Mouse (Mus musculus) liver, adult 2 months (tissue): ENCODE results near the gene Saysd1. TPM values are rescaled to one million over a fixed set of nuclear protein-coding genes. Genes with fewer than 3 reads are reported as not detected.

Source experiments
- DNase-seq: peaks from one replicate; pipeline ENCODE4 v3.0.0-alpha.2; 2011; ENCODE audit warnings: low read depth, low spot score; ENCODE audit errors: extremely low read depth
- H3K27ac ChIP-seq: fragments of 200-500 bp; replicated peaks from 2 replicates; pipeline ENCODE4 v1.5.1; 2012; ENCODE audit warnings: low read depth, mild to moderate bottlenecking, control low read depth, inconsistent platforms, low read length; ENCODE audit not compliant: insufficient read depth
- H3K27me3 ChIP-seq: fragments of 200-500 bp; 2 replicates; pipeline ENCODE4 v1.6.1; 2012; ENCODE audit warnings: mild to moderate bottlenecking, moderate library complexity, low read length, inconsistent platforms; ENCODE audit not compliant: control insufficient read depth, insufficient read depth
- H3K36me3 ChIP-seq: fragments of 200-500 bp; 2 replicates; pipeline ENCODE4 v1.6.1; 2012; ENCODE audit warnings: low read length, inconsistent platforms; ENCODE audit not compliant: control insufficient read depth, insufficient read depth
- H3K4me1 ChIP-seq: fragments of 200-500 bp; 2 replicates; pipeline ENCODE4 v1.6.1; 2011; ENCODE audit warnings: low read length; ENCODE audit not compliant: control insufficient read depth, insufficient read depth
- H3K4me3 ChIP-seq: fragments of 200-500 bp; 2 replicates; pipeline ENCODE4 v1.5.1; 2011; ENCODE audit warnings: low read depth, mild to moderate bottlenecking, control low read depth, low read length, moderate library complexity; ENCODE audit not compliant: insufficient read depth
- H3K79me2 ChIP-seq: fragments of 200-500 bp; 2 replicates; pipeline ENCODE4 v1.6.1; 2012; ENCODE audit warnings: inconsistent platforms, mild to moderate bottlenecking, low read length, moderate library complexity; ENCODE audit not compliant: control insufficient read depth, insufficient read depth
- H3K9ac ChIP-seq: fragments of 200-500 bp; 2 replicates; pipeline ENCODE4 v1.6.1; 2012; ENCODE audit warnings: low read depth, mild to moderate bottlenecking, control low read depth, inconsistent platforms, low read length
- CTCF ChIP-seq: fragments of 200-500 bp; IDR thresholded peaks from 2 replicates; pipeline ENCODE4 v1.5.1; 2011; ENCODE audit warnings: low read depth, low read length, control low read depth
- POLR2A ChIP-seq: fragments of 200-500 bp; IDR thresholded peaks from 2 replicates; pipeline ENCODE4 v1.6.1; 2011; ENCODE audit warnings: low read length, control low read depth; ENCODE audit not compliant: insufficient read depth; ENCODE audit errors: extremely low read depth
- WGBS: fragments of 180-500 bp; shearing (Covaris S2); methylation state at CpG from one replicate; pipeline ENCODE4 v1.1.7; 2018; 5-methylcytosine and 5-hydroxymethylcytosine counted together
- polyA plus RNA-seq: library from polyadenylated mRNA; depleted of rRNA; stranded (reverse); fragments of >200 nt; gene quantifications from 2 replicates; pipeline ENCODE4 v1.2.3, GENCODE M21; 2012
- total RNA-seq: library from RNA; depleted of rRNA; stranded (reverse); fragments of >200 nt; gene quantifications from 2 replicates; pipeline ENCODE4 v1.2.3, GENCODE M21; 2014

The Saysd1 gene
- total and polyA plus RNA-seq, 2 experiments: 4.1 to 10.0 TPM

DNA sequence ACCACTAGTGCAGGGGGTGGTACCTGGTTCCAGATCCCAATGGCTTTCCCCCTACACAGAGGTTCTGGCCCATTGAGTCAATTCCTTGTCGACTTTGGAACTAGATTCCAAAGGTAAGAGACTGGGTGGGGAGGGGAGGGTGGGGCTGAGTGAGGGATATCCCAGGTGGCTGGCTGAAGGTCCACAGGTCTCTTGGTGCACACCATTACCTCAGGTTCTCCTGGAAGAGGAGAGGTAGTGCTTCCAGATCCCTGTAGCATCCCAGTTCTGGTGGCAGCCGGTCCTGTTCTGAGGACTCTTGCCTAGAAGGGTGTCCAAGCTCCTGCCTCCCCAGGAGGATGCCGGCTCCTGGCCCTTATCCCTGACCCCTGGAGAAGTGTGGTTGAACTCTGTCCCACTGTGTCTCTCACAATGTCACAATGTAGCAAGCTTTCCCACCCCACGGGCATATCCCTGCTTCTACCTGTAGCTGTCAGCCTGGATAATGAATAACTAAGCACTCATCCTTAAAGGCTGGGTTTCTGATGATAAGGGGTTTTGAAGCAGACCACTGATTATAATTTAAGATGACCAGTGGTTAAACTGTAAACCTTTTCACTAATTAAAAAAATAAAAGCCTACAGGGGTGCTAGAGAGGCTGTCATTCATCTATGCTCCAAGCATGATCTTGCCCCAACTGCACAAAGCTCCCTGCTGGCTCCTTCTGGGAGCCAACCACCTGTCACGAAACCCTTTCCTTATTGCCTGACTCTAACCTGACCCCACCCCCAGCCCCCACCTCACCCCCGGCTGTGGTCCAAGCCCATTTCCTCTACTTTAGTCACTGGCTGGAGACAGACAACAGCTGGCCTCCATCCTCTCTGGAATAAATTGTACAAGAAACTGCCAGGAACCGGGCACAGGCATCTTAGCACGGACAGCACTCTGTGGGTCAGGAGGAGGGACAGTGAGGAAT lies 20.7 kb upstream of the Saysd1 start:
- Histone ChIP-seq H3K27ac (no peak overlapping the region), H3K9ac (no peak overlapping the region), H3K27me3 (no peaks in the 10 kb centered on the region), H3K4me1 (peaks cover 29% of the 10 kb centered on the region), H3K4me3 (no peak overlapping the region), H3K79me2 (peaks cover 59% of the 10 kb centered on the region), H3K36me3 (0 out of 2 replicates have a peak, but pooled peaks cover 3% of the 10 kb centered on the region)
- peak; percentile 41 for DNase-seq
- TF ChIP-seq CTCF (no peak), POLR2A (no peak)
- WGBS: 45% methylated on average over 8 of the region's 8 CpGs

DNA sequence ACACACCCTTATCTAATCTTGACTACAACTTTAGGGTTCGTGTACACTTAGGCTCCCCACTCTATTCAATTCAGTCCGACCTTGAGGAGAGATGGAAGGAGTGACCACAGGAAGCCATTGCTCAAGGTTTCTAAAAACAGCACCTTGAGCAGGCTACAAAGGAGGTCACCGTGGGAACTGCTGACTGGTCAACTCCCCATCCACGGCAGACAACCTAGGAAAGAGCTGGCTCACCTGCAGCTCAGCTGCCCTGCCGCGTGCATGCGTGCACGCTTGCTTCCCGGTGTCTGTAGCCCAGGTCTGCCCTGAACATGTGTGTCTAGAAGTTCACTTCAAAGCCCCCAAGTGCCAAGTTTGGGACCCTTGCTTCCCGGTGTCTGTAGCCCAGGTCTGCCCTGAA lies 19.3 kb upstream of the Saysd1 start:
- Histone ChIP-seq H3K4me1 (peaks cover 20% of the 10 kb centered on the region), H3K27me3 (no peaks in the 10 kb centered on the region), H3K4me3 (no peak overlapping the region), H3K27ac (no peak overlapping the region), H3K36me3 (0 out of 2 replicates have a peak, but pooled peaks cover 3% of the 10 kb centered on the region), H3K9ac (no peak overlapping the region), H3K79me2 (peaks cover 73% of the 10 kb centered on the region)
- DNase-seq: no peak
- 87% methylated on average over 10 of the region's 10 CpGs for whole genome bisulfite sequencing
- no peak for TF ChIP-seq POLR2A
- TF ChIP-seq CTCF: no peak

DNA sequence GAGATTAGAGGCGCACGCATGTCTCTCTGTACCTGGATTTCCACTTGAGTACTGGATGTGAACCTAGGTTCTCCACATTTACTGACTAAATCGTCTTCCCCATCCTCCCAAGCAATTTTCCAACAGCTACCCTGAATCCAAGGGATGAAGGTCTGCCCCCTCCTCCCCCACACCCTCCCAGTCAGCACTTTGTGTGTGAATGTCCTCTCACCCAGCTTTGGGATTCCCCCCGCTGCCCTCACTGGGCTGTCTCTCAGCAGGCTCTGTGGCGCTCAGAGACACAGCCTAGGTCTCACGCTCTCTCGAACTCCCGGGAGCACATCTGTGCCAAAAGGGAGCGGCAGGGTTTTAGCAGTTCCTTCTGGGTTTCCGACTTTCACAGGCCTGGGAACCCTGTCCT lies 17.4 kb upstream of the Saysd1 start:
- 0 out of 2 replicates have a peak, but pooled peaks cover 3% of the 10 kb centered on the region for H3K36me3 ChIP-seq
- DNase-seq: no peak
- peaks cover 8% of the 10 kb centered on the region for H3K4me1 ChIP-seq
- no peak overlapping the region for H3K9ac ChIP-seq
- peaks cover 72% of the 10 kb centered on the region for H3K79me2 ChIP-seq
- no peak overlapping the region for H3K27ac ChIP-seq
- TF ChIP-seq CTCF (no peak), POLR2A (no peak)
- WGBS: 79% methylated on average over 10 of the region's 10 CpGs
- no peaks in the 10 kb centered on the region for H3K27me3 ChIP-seq
- H3K4me3 ChIP-seq: no peak overlapping the region

DNA sequence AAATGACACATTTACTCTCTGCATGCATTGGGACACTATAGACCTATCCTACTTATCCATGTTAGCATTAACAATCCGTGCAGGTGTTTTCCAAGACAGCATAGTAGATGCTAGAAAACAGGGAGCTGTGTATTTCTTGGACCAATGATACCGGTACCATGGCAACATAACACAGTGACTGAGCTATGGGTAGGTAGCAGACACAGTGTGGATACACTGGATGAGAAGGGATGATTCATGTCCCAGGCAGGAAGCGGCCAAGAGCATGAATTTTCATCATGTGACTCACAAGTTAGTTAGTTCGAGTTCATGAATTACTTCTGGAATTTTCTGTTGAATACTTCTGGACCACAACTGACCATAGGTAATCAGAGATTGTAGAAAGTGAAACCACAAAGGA lies 16.6 kb upstream of the Saysd1 start:
- peaks cover 7% of the 10 kb centered on the region; the same call in 1 of the 2 replicates for H3K4me1 ChIP-seq
- no peak for TF ChIP-seq CTCF
- no peak overlapping the region for H3K27ac ChIP-seq

DNA sequence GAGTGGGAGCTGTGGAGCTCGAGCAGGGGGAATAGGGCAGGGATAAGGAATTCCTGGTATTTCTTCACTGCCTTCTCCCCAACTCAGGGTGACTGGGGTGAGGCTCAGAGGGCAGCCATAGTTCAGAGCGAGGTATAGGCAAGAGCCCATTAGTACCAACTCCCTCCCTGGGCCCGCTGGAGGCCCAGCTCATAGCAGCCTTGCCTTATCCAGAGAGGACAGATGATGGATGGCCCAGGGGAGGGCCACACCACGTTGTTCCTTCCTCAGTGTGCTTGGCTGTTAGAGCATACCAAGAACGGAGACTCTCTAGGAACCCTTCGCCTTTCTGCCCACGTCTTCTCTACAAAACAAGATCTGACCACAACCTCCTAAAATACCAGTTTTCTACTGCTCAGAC lies 15.9 kb upstream of the Saysd1 start:
- DNase-seq: no peak
- Histone ChIP-seq H3K79me2 (peaks cover 62% of the 10 kb centered on the region), H3K36me3 (0 out of 2 replicates have a peak, but pooled peaks cover 3% of the 10 kb centered on the region), H3K9ac (no peak overlapping the region), H3K27me3 (no peaks in the 10 kb centered on the region), H3K27ac (no peak overlapping the region), H3K4me1 (0 out of 2 replicates have a peak, but pooled peaks cover 2% of the 10 kb centered on the region), H3K4me3 (no peak overlapping the region)
- 79% methylated on average over 7 of the region's 7 CpGs for WGBS
- TF ChIP-seq POLR2A (no peak), CTCF (no peak)

More for the DNA sequence above, 16.6 kb upstream of the Saysd1 start:
- no peak overlapping the region for H3K4me3 ChIP-seq
- no peaks in the 10 kb centered on the region for H3K27me3 ChIP-seq
- H3K36me3 ChIP-seq: 0 out of 2 replicates have a peak, but pooled peaks cover 3% of the 10 kb centered on the region
- H3K79me2 ChIP-seq: peaks cover 67% of the 10 kb centered on the region
- no peak for DNase-seq
- WGBS: 87% methylated on average over 4 of the region's 4 CpGs
- no peak overlapping the region for H3K9ac ChIP-seq
